Mouse (Mus musculus) heart, adult 2 months (tissue): ENCODE measurements around the gene Spsb2.

Experiments
- CTCF ChIP-seq: fragments of 200-600 bp; IDR thresholded peaks from 2 replicates; pipeline ENCODE4 v1.8.1; 2022; ENCODE audit warnings: antibody characterized with exemption, mild to moderate bottlenecking, moderate library complexity
- EP300 ChIP-seq: fragments of 200-500 bp; IDR thresholded peaks from 2 replicates; pipeline ENCODE4 v1.6.1; 2011; ENCODE audit warnings: low read depth, low read length, control low read depth; ENCODE audit not compliant: insufficient read depth
- POLR2A ChIP-seq: fragments of 200-500 bp; IDR thresholded peaks from 2 replicates; pipeline ENCODE4 v1.6.1; 2011; ENCODE audit warnings: mild to moderate bottlenecking, low read depth, low read length, control low read depth; ENCODE audit not compliant: insufficient read depth

- TF ChIP-seq CTCF: no peak; the same call in 1 of the 2 replicates
- no peak for TF ChIP-seq POLR2A
- TF ChIP-seq EP300: no peak
Observed at GRCm38 (mm10) chr6:124859725-124860124, 51.3 kb downstream of the Spsb2 start.
